Mouse (Mus musculus) pancreas, adult 10 weeks (tissue): ENCODE results near the gene Cux1. TPM values are rescaled to one million over a fixed set of nuclear protein-coding genes. Genes with fewer than 3 reads are reported as not detected.

Source experiments
- polyA plus RNA-seq: library from polyadenylated mRNA; stranded (reverse); fragments of 350-450 nt; fragmentation: Illumina TruSeq; extraction: RNeasy Lipid Tissue Mini Kit (QIAGEN cat#74804); gene quantifications from one replicate; pipeline ENCODE4 v1.2.3, GENCODE M21; 2015; ENCODE audit warnings: low read depth, low replicate concordance; ENCODE audit not compliant: insufficient read depth

Gene Cux1
- polyA plus RNA-seq, result 11.0 TPM

GRCm38 (mm10) chr5:136567176-136568025, at the start of gene Cux1:
Cux1 (minus strand) TSS chr5:136567490.

GRCm38 (mm10) chr5:136246452-136246838, 320.8 kb downstream of the Cux1 start, which contains the start of gene Sh2b2:
Sh2b2 (minus strand) TSS chr5:136246556.

GRCm38 (mm10) chr5:136198474-136199391, 368.6 kb downstream of the Cux1 start, which contains the start of gene Prkrip1:
Prkrip1 (minus strand) TSS chr5:136198963.

Other genes starting within 250 kb of the Cux1 start
- gene Myl10, start 125.7 kb upstream of the Cux1 start, polyA plus RNA-seq, result not detected